Mouse (Mus musculus): ENCODE measurements around the gene Taldo1. TPM values are rescaled to one million over a fixed set of nuclear protein-coding genes. Genes with fewer than 3 reads are reported as not detected.

The Taldo1 gene
- polyA plus RNA-seq, 1 experiment from 2014 or later = 265 TPM

DNA sequence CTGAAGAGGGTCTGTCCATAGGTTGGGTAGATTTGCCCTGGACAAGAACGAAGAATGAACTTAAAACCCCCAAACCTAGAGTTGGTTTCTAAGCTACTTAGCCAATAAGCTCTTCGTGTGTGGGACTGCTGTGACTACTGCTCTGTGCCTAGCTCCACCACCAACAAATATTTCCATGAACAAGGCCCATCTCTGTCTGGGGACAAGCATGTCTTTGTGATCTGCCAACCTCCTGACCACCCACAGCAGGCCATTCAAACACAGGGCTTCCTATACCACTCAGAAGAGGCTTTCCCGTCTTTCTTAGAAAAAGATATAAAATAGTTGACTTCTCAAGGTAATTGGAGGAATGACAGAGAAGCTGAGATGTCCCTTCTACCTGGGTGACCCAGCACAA, 27.0 kb upstream of the Taldo1 start:
- 57% methylated on average over 3 of the region's 3 CpGs for WGBS (ENCODE audit: insufficient replicate concordance)
- H3K27ac ChIP-seq (ENCODE audit: low read depth) = peak overlapping the region; percentile 77
- H3K4me2 ChIP-seq (ENCODE audit: low read depth, low read length) = peak overlapping the region; percentile 43

GRCm38 (mm10) chr7:141367358-141367757, 24.6 kb upstream of the Taldo1 start:
- ATAC-seq = no peak
- Histone ChIP-seq H3K9ac (replicated peaks) (no peak overlapping the region), H3K9me3 (ENCODE audit: low read length) (no peaks in the 10 kb centered on the region), H3K4me1 (ENCODE audit: insufficient read depth) (peaks cover 28% of the 10 kb centered on the region), H3K27me3 (ENCODE audit: insufficient read depth, low read length) (no peaks in the 10 kb centered on the region), H3K27ac (ENCODE audit: low read depth) (no peak overlapping the region), H3K36me3 (replicated peaks; ENCODE audit: insufficient read depth, low read length) (no peaks in the 10 kb centered on the region), H3K4me3 (ENCODE audit: low read depth, low read length) (no peak overlapping the region), H3K4me2 (ENCODE audit: low read depth, low read length) (no peak overlapping the region)
- 78% methylated on average over 4 of the region's 4 CpGs for WGBS (ENCODE audit: insufficient replicate concordance)
- DNase-seq = no peak
- no peak for TF ChIP-seq CTCF (IDR thresholded peaks at IDR 0.05; ENCODE audit: low read depth)
- TF ChIP-seq EP300 (IDR thresholded peaks at IDR 0.05; ENCODE audit: low read depth) = no peak

More for the DNA sequence above, 27.0 kb upstream of the Taldo1 start:
- no peaks in the 10 kb centered on the region for H3K36me3 ChIP-seq (replicated peaks; ENCODE audit: insufficient read depth, low read length)
- TF ChIP-seq EP300 (IDR thresholded peaks at IDR 0.05; ENCODE audit: low read depth) (no peak), CTCF (IDR thresholded peaks at IDR 0.05; ENCODE audit: low read depth) (no peak)
- no peak overlapping the region for H3K4me3 ChIP-seq (ENCODE audit: low read depth, low read length)
- DNase-seq (no peak), ATAC-seq (no peak)
- 0 out of 2 replicates have a peak overlapping the region, but pooled peaks have one; percentile 11 for H3K9ac ChIP-seq (replicated peaks)
- peaks cover 29% of the 10 kb centered on the region for H3K4me1 ChIP-seq (ENCODE audit: insufficient read depth)
- no peaks in the 10 kb centered on the region for H3K27me3 ChIP-seq (ENCODE audit: insufficient read depth, low read length)
- H3K9me3 ChIP-seq (ENCODE audit: low read length) = no peaks in the 10 kb centered on the region

GRCm38 (mm10) chr7:141369918-141370317, 22.1 kb upstream of the Taldo1 start:
- H3K4me2 ChIP-seq (ENCODE audit: low read depth, low read length) = no peak overlapping the region
- no peak for ATAC-seq
- TF ChIP-seq CTCF (IDR thresholded peaks at IDR 0.05; ENCODE audit: low read depth) (no peak), EP300 (IDR thresholded peaks at IDR 0.05; ENCODE audit: low read depth) (no peak)
- no peak overlapping the region for H3K9ac ChIP-seq (replicated peaks)
- no peaks in the 10 kb centered on the region for H3K27me3 ChIP-seq (ENCODE audit: insufficient read depth, low read length)
- WGBS (ENCODE audit: insufficient replicate concordance) = 49% methylated on average over 5 of the region's 5 CpGs
- peak overlapping the region; percentile 78 for H3K27ac ChIP-seq (ENCODE audit: low read depth)
- H3K9me3 ChIP-seq (ENCODE audit: low read length) = no peaks in the 10 kb centered on the region
- H3K4me1 ChIP-seq (ENCODE audit: insufficient read depth) = peaks cover 16% of the 10 kb centered on the region
- no peak overlapping the region for H3K4me3 ChIP-seq (ENCODE audit: low read depth, low read length)
- H3K36me3 ChIP-seq (replicated peaks; ENCODE audit: insufficient read depth, low read length) = no peaks in the 10 kb centered on the region
- no peak for DNase-seq

GRCm38 (mm10) chr7:141371942-141372595, 19.9 kb upstream of the Taldo1 start:
- H3K27ac ChIP-seq (ENCODE audit: low read depth) = peak overlapping the region; percentile 45; the same call in 1 of the 2 replicates
- no peaks in the 10 kb centered on the region for H3K9me3 ChIP-seq (ENCODE audit: low read length)
- H3K36me3 ChIP-seq (replicated peaks; ENCODE audit: insufficient read depth, low read length) = no peaks in the 10 kb centered on the region
- no peak overlapping the region for H3K4me3 ChIP-seq (ENCODE audit: low read depth, low read length)
- DNase-seq (no peak), ATAC-seq (peak; percentile 67)
- H3K4me1 ChIP-seq (ENCODE audit: insufficient read depth) = peaks cover 10% of the 10 kb centered on the region
- H3K9ac ChIP-seq (replicated peaks) = no peak overlapping the region
- 47% methylated on average over 6 of the region's 6 CpGs for WGBS (ENCODE audit: insufficient replicate concordance)
- H3K4me2 ChIP-seq (ENCODE audit: low read depth, low read length) = no peak overlapping the region
- no peaks in the 10 kb centered on the region for H3K27me3 ChIP-seq (ENCODE audit: insufficient read depth, low read length)
- TF ChIP-seq CTCF (IDR thresholded peaks at IDR 0.05; ENCODE audit: low read depth) (no peak), EP300 (IDR thresholded peaks at IDR 0.05; ENCODE audit: low read depth) (no peak)

- DNase-seq (no peak), ATAC-seq (peak; percentile 51; the same call in 1 of the 2 replicates)
- no peaks in the 10 kb centered on the region for H3K9me3 ChIP-seq (ENCODE audit: low read length)
- no peak overlapping the region for H3K4me3 ChIP-seq (ENCODE audit: low read depth, low read length)
- peaks cover 10% of the 10 kb centered on the region for H3K4me1 ChIP-seq (ENCODE audit: insufficient read depth)
- TF ChIP-seq EP300 (IDR thresholded peaks at IDR 0.05; ENCODE audit: low read depth) (no peak), CTCF (IDR thresholded peaks at IDR 0.05; ENCODE audit: low read depth) (no peak)
- H3K4me2 ChIP-seq (ENCODE audit: low read depth, low read length) = no peak overlapping the region
- 73% methylated on average over 6 of the region's 6 CpGs for WGBS (ENCODE audit: insufficient replicate concordance)
- H3K27me3 ChIP-seq (ENCODE audit: insufficient read depth, low read length) = no peaks in the 10 kb centered on the region
- no peak overlapping the region for H3K27ac ChIP-seq (ENCODE audit: low read depth)
- H3K9ac ChIP-seq (replicated peaks) = no peak overlapping the region
- H3K36me3 ChIP-seq (replicated peaks; ENCODE audit: insufficient read depth, low read length) = no peaks in the 10 kb centered on the region
These were observed 18.4 kb upstream of the Taldo1 start for GRCm38 (mm10) chr7:141373611-141374010.

GRCm38 (mm10) chr7:141374399-141374798, 17.6 kb upstream of the Taldo1 start:
- TF ChIP-seq CTCF (IDR thresholded peaks at IDR 0.05; ENCODE audit: low read depth) (no peak), EP300 (IDR thresholded peaks at IDR 0.05; ENCODE audit: low read depth) (no peak)
- H3K27ac ChIP-seq (ENCODE audit: low read depth) = no peak overlapping the region
- ATAC-seq (no peak), DNase-seq (no peak)
- no peak overlapping the region for H3K4me2 ChIP-seq (ENCODE audit: low read depth, low read length)
- no peaks in the 10 kb centered on the region for H3K27me3 ChIP-seq (ENCODE audit: insufficient read depth, low read length)
- H3K9ac ChIP-seq (replicated peaks) = no peak overlapping the region
- H3K36me3 ChIP-seq (replicated peaks; ENCODE audit: insufficient read depth, low read length) = no peaks in the 10 kb centered on the region
- no peaks in the 10 kb centered on the region for H3K9me3 ChIP-seq (ENCODE audit: low read length)
- peaks cover 10% of the 10 kb centered on the region for H3K4me1 ChIP-seq (ENCODE audit: insufficient read depth)
- no peak overlapping the region for H3K4me3 ChIP-seq (ENCODE audit: low read depth, low read length)
